Comparison of ENCODE assay signal across 22 mouse cellular contexts in the genomic region with DNA sequence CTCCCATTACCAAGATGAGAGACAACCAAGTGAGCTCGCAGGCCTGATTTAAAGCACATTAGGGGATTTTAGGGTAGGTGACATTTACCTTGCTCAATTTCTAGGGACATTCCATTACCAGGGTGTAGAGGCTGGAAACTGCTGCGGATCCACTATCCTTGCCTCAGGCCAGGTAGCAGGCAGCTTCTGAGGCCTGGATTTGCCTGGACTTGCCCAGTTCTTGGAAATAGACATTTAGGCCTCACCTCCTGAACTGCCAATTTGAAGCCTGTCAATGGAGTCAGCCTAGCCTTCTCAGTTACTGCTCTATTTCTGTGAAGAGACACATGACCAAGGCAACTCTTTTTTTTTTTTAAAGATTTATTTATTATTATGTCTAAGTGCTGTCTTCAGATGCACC. TPM values are rescaled to one million over a fixed set of nuclear protein-coding genes. Genes with fewer than 3 reads are reported as not detected.
DNase-seq lines count a peak whose midpoint lies in the region; TF ChIP-seq lines count a peak whose summit lies in the region.
"Had no signal": no experiment of that assay in that cellular context is flagged by ENCODE, and none has a peak within 500 bp of the region (broad histone marks: within the 10 kb centered on the region; RNA-seq: fewer than 3 reads in every experiment).

No protein-coding gene starts in this region.

- no peaks in the 10 kb centered on the region for H3K27me3 ChIP-seq in ES-Bruce4 (ENCODE audit: control insufficient read depth, insufficient read depth, low read length, poor library complexity, severe bottlenecking)
- H3K27me3 ChIP-seq: CH12.LX; embryonic facial prominence, embryonic 13.5 days; embryonic facial prominence, embryonic 15.5 days; forebrain, embryonic 13.5 days; forebrain, embryonic 15.5 days; Patski had no signal

- TF ChIP-seq CTCF in gastrocnemius, adult 2 months (IDR thresholded peaks at IDR 0.05) = no peak
- no peak for TF ChIP-seq CTCF in ES-Bruce4 (IDR thresholded peaks at IDR 0.05; ENCODE audit: low read depth, low read length)

- no peaks in the 10 kb centered on the region for H3K9me3 ChIP-seq in ES-Bruce4 (replicated peaks; ENCODE audit: control insufficient read depth, insufficient read depth, low read length, poor library complexity, severe bottlenecking)

- DNase-seq in gastrocnemius, adult 2 months = no peak
- no peak for DNase-seq in gastrocnemius, adult 18-20 months (ENCODE audit: low spot score)
- peak; percentile 51 for DNase-seq in fat pad, adult 2 months (ENCODE audit: extremely low read depth, low read depth, low spot score)
- DNase-seq in cerebellum, adult 9-11 months = no peak
- no peak for DNase-seq in embryo, embryonic 9.5 days (ENCODE audit: extremely low spot score)
- DNase-seq: adrenal gland, adult 8-10 months; adrenal gland, postnatal 14 days; adrenal gland, postnatal 36 days; B cell, adult 2 months; cerebellum, adult 11-12 months; cerebellum, adult 2 months; cerebellum, postnatal 10 days; cerebellum, postnatal 25 days; forebrain, postnatal 0 days had no signal

- no peak overlapping the region for H3K4me3 ChIP-seq in gastrocnemius, adult 2 months
- no peak overlapping the region for H3K4me3 ChIP-seq in ES-Bruce4 (ENCODE audit: low read depth, low read length)
- H3K4me3 ChIP-seq: embryonic facial prominence, embryonic 13.5 days; embryonic facial prominence, embryonic 15.5 days; erythroblast, embryonic 14.5 days; forebrain, embryonic 13.5 days; forebrain, embryonic 15.5 days had no signal

- no peak for TF ChIP-seq POLR2A in ES-Bruce4 (IDR thresholded peaks at IDR 0.05; ENCODE audit: insufficient read depth, low read length)

- peak overlapping the region; percentile 5; the same call in 1 of the 2 replicates for H3K27ac ChIP-seq in gastrocnemius, adult 2 months
- peak overlapping the region; percentile 80 for H3K27ac ChIP-seq in ES-Bruce4 (ENCODE audit: insufficient read depth, low read length)
- H3K27ac ChIP-seq: embryonic facial prominence, embryonic 13.5 days; embryonic facial prominence, embryonic 15.5 days; forebrain, embryonic 13.5 days; forebrain, embryonic 15.5 days had no signal

- TF ChIP-seq EP300 in ES-Bruce4 (IDR thresholded peaks at IDR 0.05; ENCODE audit: insufficient read depth, low read depth, low read length) = peak; percentile 84; the same call in 1 of the 2 replicates

- peaks cover 3% of the 10 kb centered on the region for H3K4me1 ChIP-seq in ES-Bruce4 (ENCODE audit: control insufficient read depth, insufficient read depth, low read length)
- H3K4me1 ChIP-seq: embryonic facial prominence, embryonic 13.5 days; embryonic facial prominence, embryonic 15.5 days had no signal

- intact Hi-C loops in gastrocnemius, adult 2 months (cut with DNase I) = loop anchor here (10.0 kb wide), 2 partner anchors 166 to 236 kb away; no protein-coding TSS in a partner anchor

- no peaks in the 10 kb centered on the region; the same call in 1 of the 2 replicates for H3K36me3 ChIP-seq in ES-Bruce4 (ENCODE audit: control insufficient read depth, insufficient read depth, low read length, poor library complexity, severe bottlenecking)
- H3K36me3 ChIP-seq: forebrain, embryonic 15.5 days had no signal

- peak overlapping the region; percentile 54 for H3K9ac ChIP-seq in ES-Bruce4 (ENCODE audit: low read depth, poor library complexity, severe bottlenecking)
- H3K9ac ChIP-seq: embryonic facial prominence, embryonic 13.5 days; embryonic facial prominence, embryonic 15.5 days; forebrain, embryonic 13.5 days; forebrain, embryonic 15.5 days; forebrain, postnatal 0 days had no signal

RNA-seq across cellular contexts. Expression of a gene that starts 4.7 kb away (rescaled TPM):
- 1 to 10 TPM; 9.2 to 9.9 TPM for total RNA-seq in gastrocnemius, adult 2 months (2021)
- total RNA-seq in gastrocnemius, adult 18-20 months (2021) = 10 to 100 TPM in 1 of 2 experiments, 1 to 10 TPM in 1; 8.8 to 11.1 TPM
- 33.5 and 36.7 TPM in 2 replicates for polyA plus RNA-seq in ES-Bruce4 (2011; ENCODE audit: insufficient read depth, insufficient read length, low read depth, missing spikeins)
